Mouse (Mus musculus) midbrain, embryonic 11.5 days (tissue): ENCODE measurements at regions not wholly inside any gene's neighbourhood (a gene's known extent, or its start where the extent isn't known, plus 50 kb on each side); places are given as distances from the start of the nearest gene placed in this dataset.
A peak's percentile ranks its signal among the peaks of the same experiment; 100 is the strongest.

ENCODE experiments used
- ATAC-seq: fragments of 200-750 bp; cut with Nextera tagmentation; 2 replicates; pipeline ENCODE4 v1.8.0; 2017; ENCODE audit warnings: moderate TSS enrichment, moderate library complexity; ENCODE audit not compliant: low FRiP score
- DNase-seq: peaks from one replicate; pipeline ENCODE4 v3.0.0; 2015; ENCODE audit warnings: low spot score; ENCODE audit errors: missing footprints
- H3K27ac ChIP-seq: fragments of 300-500 bp; sonication (generic); 2 replicates; pipeline ENCODE4 v1.5.1; 2014; ENCODE audit warnings: low read depth, low read length
- H3K27me3 ChIP-seq: fragments of 300-500 bp; sonication (generic); 2 replicates; pipeline ENCODE4 v1.6.1; 2014; ENCODE audit warnings: mild to moderate bottlenecking, low read length, moderate library complexity, mixed read lengths; ENCODE audit not compliant: control insufficient read depth, insufficient read depth
- H3K36me3 ChIP-seq: fragments of 300-500 bp; sonication (generic); 2 replicates; pipeline ENCODE4 v1.6.1; 2014; ENCODE audit warnings: mild to moderate bottlenecking, low read length, moderate library complexity, mixed read lengths; ENCODE audit not compliant: control insufficient read depth, insufficient read depth
- H3K4me1 ChIP-seq: fragments of 300-500 bp; sonication (generic); 2 replicates; pipeline ENCODE4 v1.6.1; 2014; ENCODE audit warnings: low read length; ENCODE audit not compliant: control insufficient read depth, insufficient read depth
- H3K4me2 ChIP-seq: fragments of 300-500 bp; sonication (generic); 2 replicates; pipeline ENCODE4 v1.6.1; 2014; ENCODE audit warnings: mild to moderate bottlenecking, moderate library complexity
- H3K4me3 ChIP-seq: fragments of 300-500 bp; sonication (generic); 2 replicates; pipeline ENCODE4 v1.5.1; 2014; ENCODE audit warnings: low read depth, low read length
- H3K9ac ChIP-seq: fragments of 300-500 bp; sonication (generic); 2 replicates; pipeline ENCODE4 v1.6.1; 2014; ENCODE audit warnings: low read length
- H3K9me3 ChIP-seq: fragments of 300-500 bp; sonication (generic); 2 replicates; pipeline ENCODE4 v1.6.1; 2016; ENCODE audit warnings: low read length; ENCODE audit not compliant: control insufficient read depth
- WGBS: fragments of 180-500 bp; shearing (Covaris S2); extraction: QIAGEN DNeasy Blood & Tissue Kit; methylation state at CpG from one replicate; pipeline ENCODE4 v1.1.7; 2014; 5-methylcytosine and 5-hydroxymethylcytosine counted together

DNA sequence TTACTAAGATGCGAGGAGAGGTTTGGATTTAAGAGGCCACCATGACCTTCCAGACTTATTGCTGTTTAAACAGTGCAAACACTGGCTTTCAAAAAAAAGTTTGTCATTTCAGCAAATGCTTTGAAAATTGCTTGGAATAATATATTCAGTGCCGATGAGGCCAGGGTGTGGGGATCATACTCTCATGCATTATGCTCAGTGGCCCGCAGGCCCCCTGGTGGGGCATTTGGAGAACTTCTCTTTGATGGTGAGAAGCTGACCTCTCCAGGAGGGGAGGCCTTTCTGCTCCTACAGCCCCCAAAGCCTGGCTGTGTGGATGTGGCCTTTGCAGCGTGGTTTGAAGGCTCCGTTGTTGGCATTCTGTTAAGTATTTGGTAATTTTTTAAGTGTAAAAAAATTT is 138.1 kb upstream of the Pitx1 start:
- Histone ChIP-seq H3K4me1 (no peaks in the 10 kb centered on the region), H3K4me3 (no peak overlapping the region), H3K9ac (no peak overlapping the region), H3K27me3 (no peaks in the 10 kb centered on the region), H3K27ac (no peak overlapping the region), H3K4me2 (no peak overlapping the region), H3K9me3 (no peaks in the 10 kb centered on the region), H3K36me3 (no peaks in the 10 kb centered on the region)
- 43% methylated on average over 5 of the region's 5 CpGs for whole genome bisulfite sequencing
- no peak for ATAC-seq
- DNase-seq: peak; percentile 89

DNA sequence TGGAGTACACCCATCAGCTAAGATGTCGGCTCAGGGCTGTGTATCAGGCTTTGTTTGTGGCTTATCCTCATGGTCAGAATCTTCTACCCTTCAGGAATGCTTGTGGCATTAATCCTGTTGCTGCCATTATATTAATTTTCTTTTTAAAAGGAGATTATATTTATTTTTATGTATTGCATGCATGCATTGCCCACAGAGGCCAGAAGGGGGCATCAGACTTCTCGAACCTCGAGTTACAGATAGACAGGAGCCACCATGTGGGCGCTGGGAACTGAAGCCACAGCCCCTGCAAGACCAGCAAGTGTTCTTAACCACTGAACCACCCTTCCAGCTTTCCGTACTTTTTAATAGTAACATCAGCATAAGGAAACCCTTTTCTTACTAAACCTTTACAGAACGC is 134.7 kb upstream of the Pitx1 start:
- Histone ChIP-seq H3K4me2 (no peak overlapping the region), H3K27me3 (peaks cover 3% of the 10 kb centered on the region; the same call in 1 of the 2 replicates), H3K4me3 (no peak overlapping the region), H3K4me1 (no peaks in the 10 kb centered on the region), H3K27ac (no peak overlapping the region), H3K9ac (no peak overlapping the region), H3K36me3 (no peaks in the 10 kb centered on the region), H3K9me3 (no peaks in the 10 kb centered on the region)
- no peak for DNase-seq
- WGBS: 84% methylated on average over 6 of the region's 6 CpGs
- no peak for ATAC-seq

DNA sequence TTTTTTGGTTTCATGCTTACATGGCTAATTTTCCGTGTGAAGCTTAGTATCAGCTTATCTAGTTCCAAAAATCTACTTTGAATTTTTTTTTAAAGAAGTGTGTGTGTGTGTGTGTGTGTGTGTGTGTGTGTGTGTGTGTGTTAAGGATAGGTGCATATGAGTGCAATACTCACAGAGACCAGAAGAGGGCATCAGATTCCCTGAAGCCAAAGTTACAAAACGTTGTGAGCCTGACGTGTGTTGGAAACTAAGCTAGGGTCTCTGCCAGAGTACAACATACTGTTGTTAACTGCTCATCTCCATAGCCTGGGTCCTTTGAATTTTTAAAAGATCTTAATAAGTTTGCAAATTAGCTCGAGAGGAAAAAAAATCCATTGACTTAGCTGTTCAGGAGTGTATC is 133.5 kb upstream of the Pitx1 start:
- 89% methylated on average over 4 of the region's 4 CpGs for WGBS
- Histone ChIP-seq H3K27me3 (peaks cover 10% of the 10 kb centered on the region), H3K9me3 (no peaks in the 10 kb centered on the region), H3K9ac (no peak overlapping the region), H3K4me2 (no peak overlapping the region), H3K36me3 (no peaks in the 10 kb centered on the region), H3K4me3 (no peak overlapping the region), H3K27ac (no peak overlapping the region), H3K4me1 (no peaks in the 10 kb centered on the region)
- DNase-seq: no peak
- ATAC-seq: no peak

DNA sequence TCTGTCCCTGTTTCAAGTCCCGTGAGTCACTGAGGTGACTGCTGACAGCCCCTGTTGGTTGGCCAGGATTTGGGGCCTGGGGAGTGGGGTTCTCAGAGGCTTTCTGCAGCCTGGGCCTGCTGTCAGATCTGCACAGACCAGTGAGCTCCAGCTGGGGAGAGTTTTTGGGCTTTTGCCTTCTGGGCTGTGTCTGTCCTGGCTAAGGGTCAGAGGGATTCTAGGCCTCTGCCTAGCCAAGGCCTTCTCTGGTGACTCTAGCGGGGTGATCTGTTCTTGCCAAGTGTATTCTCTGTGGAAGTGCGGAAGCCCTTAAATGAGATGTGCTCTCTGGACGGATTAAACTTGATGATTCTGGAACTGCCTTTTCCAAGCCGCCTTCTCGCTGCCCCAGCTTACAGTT is 131.2 kb upstream of the Pitx1 start:
- Histone ChIP-seq H3K9me3 (no peaks in the 10 kb centered on the region), H3K4me2 (no peak overlapping the region), H3K27me3 (peaks cover 10% of the 10 kb centered on the region), H3K27ac (no peak overlapping the region), H3K9ac (no peak overlapping the region), H3K36me3 (no peaks in the 10 kb centered on the region), H3K4me1 (peaks cover 8% of the 10 kb centered on the region), H3K4me3 (no peak overlapping the region)
- no peak for ATAC-seq
- DNase-seq: no peak
- WGBS: 80% methylated on average over 6 of the region's 6 CpGs

DNA sequence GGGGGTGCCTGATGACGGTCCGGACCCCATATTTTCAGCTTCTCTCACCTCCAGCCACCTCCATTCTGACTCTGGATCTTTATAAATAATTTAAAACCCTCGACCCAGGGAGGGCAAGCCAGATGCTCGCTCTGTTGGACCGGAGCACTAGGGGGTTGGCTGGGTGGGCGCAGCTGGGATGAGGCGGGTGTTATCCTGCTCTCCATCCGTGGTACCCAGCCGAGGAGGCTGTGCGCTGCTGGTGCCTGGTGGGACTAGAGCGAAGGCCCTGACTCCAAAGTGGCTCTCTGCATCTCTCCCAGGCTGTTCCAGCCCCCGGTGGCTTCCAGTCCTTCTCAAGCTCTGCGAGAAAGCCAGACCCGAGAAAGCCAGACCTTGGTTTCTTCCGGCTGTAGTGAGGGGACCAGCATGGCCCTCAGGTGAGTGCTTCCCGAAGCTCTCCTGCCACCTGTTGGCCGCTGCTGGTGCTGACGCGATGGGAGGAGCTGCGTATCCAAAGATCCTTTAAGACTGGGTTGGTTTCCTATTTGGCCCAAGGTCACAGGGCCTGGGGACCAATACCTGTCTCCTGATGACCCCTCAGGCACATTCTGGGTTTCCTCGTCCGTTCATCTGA is 127.1 kb upstream of the Pitx1 start:
- 5% methylated on average over 22 of the region's 22 CpGs for WGBS

DNA sequence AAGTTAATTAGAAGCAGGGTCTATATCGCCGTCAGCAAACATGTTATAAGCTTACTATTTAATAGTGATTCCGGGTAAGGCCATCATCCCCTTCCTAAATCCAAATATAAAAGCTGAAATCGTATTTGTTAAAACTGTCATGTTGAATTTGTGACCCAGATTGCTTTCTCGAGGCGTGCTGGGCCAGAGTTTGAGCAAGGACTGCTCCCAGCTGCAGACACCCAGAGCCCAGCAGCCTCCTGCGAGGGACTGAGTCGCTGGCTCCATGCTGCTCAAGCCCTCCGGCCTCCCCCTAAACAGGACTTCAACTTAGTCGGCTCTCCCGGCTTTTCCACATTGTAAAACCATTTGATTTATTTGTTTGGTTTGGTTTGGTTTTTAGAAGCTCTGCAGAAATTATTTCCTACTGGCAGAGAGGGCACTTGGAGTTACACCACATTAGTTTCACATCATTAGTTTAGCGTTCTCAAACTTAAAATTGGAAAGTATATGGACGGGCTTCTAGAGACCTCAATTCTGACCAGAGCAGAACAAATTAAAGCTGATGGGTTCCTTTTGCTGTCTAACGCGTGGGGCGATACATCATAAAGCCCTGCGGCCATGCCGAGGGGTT is 126.4 kb upstream of the Pitx1 start:
- no peaks in the 10 kb centered on the region for H3K9me3 ChIP-seq
- H3K4me3 ChIP-seq: no peak overlapping the region; the same call in 1 of the 2 replicates
- no peak overlapping the region for H3K27ac ChIP-seq
- ATAC-seq: no peak; the same call in 1 of the 2 replicates
- peaks cover 10% of the 10 kb centered on the region for H3K27me3 ChIP-seq
- no peak overlapping the region for H3K9ac ChIP-seq
- H3K4me2 ChIP-seq: peak overlapping the region; percentile 49
- 9% methylated on average over 18 of the region's 18 CpGs for WGBS
- DNase-seq: peak; percentile 94
- no peaks in the 10 kb centered on the region for H3K36me3 ChIP-seq
- H3K4me1 ChIP-seq: peaks cover 11% of the 10 kb centered on the region

More for the DNA sequence above, 127.1 kb upstream of the Pitx1 start:
- Histone ChIP-seq H3K9me3 (no peaks in the 10 kb centered on the region), H3K4me1 (peaks cover 11% of the 10 kb centered on the region), H3K27me3 (peaks cover 10% of the 10 kb centered on the region), H3K27ac (no peak overlapping the region), H3K4me3 (peak overlapping the region; percentile 21), H3K9ac (no peak overlapping the region), H3K4me2 (peak overlapping the region; percentile 49), H3K36me3 (no peaks in the 10 kb centered on the region)
- ATAC-seq: peak; percentile 79
- DNase-seq: peak; percentile 98

DNA sequence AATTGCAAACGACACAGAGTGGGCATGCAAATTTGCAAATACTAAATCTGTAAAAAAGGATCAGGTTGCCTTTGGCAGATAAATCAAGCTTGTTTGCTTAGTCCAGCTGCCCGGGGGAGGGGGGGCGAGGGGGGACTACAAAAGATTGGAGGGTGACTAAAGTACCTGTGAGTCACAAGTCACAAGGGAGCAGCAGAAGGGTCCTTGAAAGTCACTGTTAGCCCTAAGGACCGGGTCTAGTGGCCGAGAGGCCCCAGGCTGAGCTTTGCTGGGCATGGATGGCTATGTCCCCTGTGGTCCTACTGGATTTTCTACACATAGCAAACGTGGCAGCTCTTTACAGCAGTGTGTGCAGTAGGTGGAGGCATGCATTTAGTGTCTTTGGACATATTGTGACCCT is 118.4 kb upstream of the Pitx1 start:
- DNase-seq (no peak), ATAC-seq (no peak)
- no peaks in the 10 kb centered on the region for H3K9me3 ChIP-seq
- H3K27me3 ChIP-seq: no peaks in the 10 kb centered on the region; the same call in 1 of the 2 replicates
- no peak overlapping the region for H3K4me3 ChIP-seq
- WGBS: 77% methylated on average over 6 of the region's 6 CpGs
- H3K27ac ChIP-seq: no peak overlapping the region
- no peak overlapping the region for H3K9ac ChIP-seq
- H3K36me3 ChIP-seq: no peaks in the 10 kb centered on the region
- no peak overlapping the region for H3K4me2 ChIP-seq
- no peaks in the 10 kb centered on the region for H3K4me1 ChIP-seq

DNA sequence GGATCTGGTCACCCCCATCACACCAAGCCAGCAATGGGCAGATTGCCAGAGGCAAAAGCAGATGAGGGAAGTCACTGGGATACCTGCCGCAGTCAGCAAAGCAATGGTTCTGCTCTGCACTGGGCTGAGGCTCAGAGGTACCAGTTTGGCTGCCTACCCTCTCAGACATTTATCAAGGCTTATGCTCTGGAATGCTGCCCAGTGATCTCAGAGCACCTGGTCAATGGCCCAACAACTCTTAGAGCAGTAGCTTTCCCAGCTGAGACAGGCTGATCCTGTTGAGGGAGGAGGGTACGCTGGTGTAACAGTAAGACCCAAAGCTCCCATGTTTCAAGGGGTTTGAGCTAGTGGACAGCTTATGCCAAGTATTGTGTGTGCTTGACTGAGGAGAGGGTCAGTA is 117.4 kb upstream of the Pitx1 start:
- DNase-seq: no peak
- Histone ChIP-seq H3K9me3 (no peaks in the 10 kb centered on the region), H3K4me1 (peaks cover 7% of the 10 kb centered on the region), H3K4me3 (no peak overlapping the region), H3K27me3 (no peaks in the 10 kb centered on the region; the same call in 1 of the 2 replicates), H3K36me3 (no peaks in the 10 kb centered on the region), H3K9ac (no peak overlapping the region), H3K27ac (no peak overlapping the region), H3K4me2 (no peak overlapping the region)
- 96% methylated on average over 2 of the region's 2 CpGs for WGBS
- no peak for ATAC-seq

DNA sequence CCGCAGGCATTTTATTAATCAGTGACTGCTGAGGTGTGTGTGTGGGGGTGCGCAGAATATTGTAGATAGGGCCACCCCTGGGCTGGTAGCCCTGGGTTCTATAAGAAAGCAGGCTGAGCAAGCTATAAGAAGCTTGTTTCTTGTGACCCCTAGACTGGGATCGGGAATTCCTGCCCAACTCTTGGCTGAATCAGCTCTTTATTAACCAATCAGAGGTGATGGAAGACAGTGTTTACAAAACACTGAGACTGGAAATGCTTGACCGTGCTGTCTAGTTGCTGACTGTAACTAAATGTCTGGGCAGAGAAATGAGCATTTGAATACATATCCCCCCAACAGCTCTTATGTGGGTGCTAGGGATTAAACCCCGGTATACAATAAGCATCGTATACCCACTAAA is 114.8 kb upstream of the Pitx1 start:
- Histone ChIP-seq H3K9me3 (no peaks in the 10 kb centered on the region), H3K9ac (no peak overlapping the region), H3K4me1 (peaks cover 18% of the 10 kb centered on the region), H3K27me3 (no peaks in the 10 kb centered on the region; the same call in 1 of the 2 replicates), H3K27ac (no peak overlapping the region), H3K36me3 (no peaks in the 10 kb centered on the region), H3K4me3 (no peak overlapping the region), H3K4me2 (no peak overlapping the region)
- DNase-seq (no peak), ATAC-seq (no peak)
- WGBS: 87% methylated on average over 6 of the region's 6 CpGs
